Mouse (Mus musculus): ENCODE results near the gene Mllt10. TPM values are rescaled to one million over a fixed set of nuclear protein-coding genes. Genes with fewer than 3 reads are reported as not detected.

The Mllt10 gene
- total RNA-seq, 2 experiments from 2014 or later = 48.8 to 58.2 TPM

GRCm38 (mm10) chr2:18051026-18051830 lies 3.8 kb upstream of the Mllt10 start:
- DNase-seq (ENCODE audit: low spot score in 2 of 2) = no peak

- DNase-seq (ENCODE audit: low spot score in 2 of 2) = no peak
Measured at GRCm38 (mm10) chr2:18051831-18052170, 3.2 kb upstream of the Mllt10 start.

GRCm38 (mm10) chr2:18052581-18052980 lies 2.5 kb upstream of the Mllt10 start:
- no peak for DNase-seq (ENCODE audit: low spot score in 2 of 2)

GRCm38 (mm10) chr2:18053243-18053950 lies 1.6 kb upstream of the Mllt10 start:
- no peak for DNase-seq (ENCODE audit: low spot score in 2 of 2)

- DNase-seq (ENCODE audit: low spot score in 2 of 2) = peak; percentile 38 to 52
Measured at GRCm38 (mm10) chr2:18053951-18054530, 996 bp upstream of the Mllt10 start.

- DNase-seq (ENCODE audit: low spot score in 2 of 2) = peak; percentile 86 to 94
Measured at GRCm38 (mm10) chr2:18055929-18056785, 1.1 kb downstream of the Mllt10 start.

GRCm38 (mm10) chr2:18056786-18057255 lies 1.8 kb downstream of the Mllt10 start:
- DNase-seq (ENCODE audit: low spot score in 2 of 2) = peak; percentile 84 to 89

- DNase-seq (ENCODE audit: low spot score in 2 of 2) = peak; percentile 66 to 69
Measured at GRCm38 (mm10) chr2:18057336-18058145, 2.5 kb downstream of the Mllt10 start.

GRCm38 (mm10) chr2:18058146-18058708 lies 3.2 kb downstream of the Mllt10 start:
- DNase-seq (ENCODE audit: low spot score in 2 of 2) = no peak

- no peak for DNase-seq (ENCODE audit: low spot score in 2 of 2)
Measured at GRCm38 (mm10) chr2:18059063-18059462, 4.0 kb downstream of the Mllt10 start.

GRCm38 (mm10) chr2:18059891-18060290 lies 4.9 kb downstream of the Mllt10 start:
- no peak for DNase-seq (ENCODE audit: low spot score in 2 of 2)

GRCm38 (mm10) chr2:18060396-18060795 lies 5.4 kb downstream of the Mllt10 start:
- no peak for DNase-seq (ENCODE audit: low spot score in 2 of 2)

GRCm38 (mm10) chr2:18063763-18064251 lies 8.8 kb downstream of the Mllt10 start:
- DNase-seq (ENCODE audit: low spot score in 2 of 2) = peak; percentile 60 to 70

GRCm38 (mm10) chr2:18064356-18064858 lies 9.4 kb downstream of the Mllt10 start:
- peak; percentile 90 to 96 for DNase-seq (ENCODE audit: low spot score in 2 of 2)

GRCm38 (mm10) chr2:18064941-18065707 lies 10.1 kb downstream of the Mllt10 start:
- DNase-seq (ENCODE audit: low spot score in 2 of 2) = peak; percentile 75 to 82

- DNase-seq (ENCODE audit: low spot score in 2 of 2) = no peak
Measured at GRCm38 (mm10) chr2:18065708-18066030, 10.6 kb downstream of the Mllt10 start.

- no peak for DNase-seq (ENCODE audit: low spot score in 2 of 2)
Measured at GRCm38 (mm10) chr2:18066436-18066835, 11.4 kb downstream of the Mllt10 start.

- no peak for DNase-seq (ENCODE audit: low spot score in 2 of 2)
Measured at GRCm38 (mm10) chr2:18068071-18068796, 13.2 kb downstream of the Mllt10 start.
